Mouse (Mus musculus) cortical plate, adult 2 months (tissue): ENCODE data around the gene Hlcs.

ENCODE experiments used
- CTCF ChIP-seq: fragments of 200-500 bp; IDR thresholded peaks from 2 replicates; pipeline ENCODE4 v1.5.1; 2011; ENCODE audit warnings: mild to moderate bottlenecking, control low read depth, low read length; ENCODE audit not compliant: insufficient read depth; ENCODE audit errors: extremely low read depth
- POLR2A ChIP-seq: fragments of 200-500 bp; IDR thresholded peaks from 2 replicates; pipeline ENCODE4 v1.6.1; 2011; ENCODE audit warnings: mild to moderate bottlenecking, low read length, control low read depth; ENCODE audit not compliant: insufficient read depth; ENCODE audit errors: extremely low read depth

DNA sequence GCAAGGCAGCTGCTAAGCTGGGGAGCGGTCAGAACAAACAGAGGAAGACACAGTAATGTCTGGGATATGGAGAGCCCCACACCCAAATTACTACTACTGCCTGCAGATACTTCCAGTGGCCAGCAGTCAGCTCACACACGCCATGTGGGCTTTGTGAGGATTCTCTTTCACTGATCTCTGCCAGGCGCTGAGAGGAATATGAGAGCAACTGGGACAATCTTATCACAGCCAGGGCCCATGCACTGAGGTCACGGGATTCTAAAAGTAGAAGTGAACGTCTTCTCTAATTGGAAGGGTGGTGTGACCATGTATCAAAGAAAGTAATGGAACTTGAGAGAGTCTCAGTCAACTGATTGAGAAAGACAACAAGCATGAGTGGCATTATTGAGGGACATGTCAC, 123.1 kb downstream of the Hlcs start:
- TF ChIP-seq POLR2A = no peak
- no peak for TF ChIP-seq CTCF
